Mouse (Mus musculus): ENCODE measurements around the gene Gm45717.

DNA sequence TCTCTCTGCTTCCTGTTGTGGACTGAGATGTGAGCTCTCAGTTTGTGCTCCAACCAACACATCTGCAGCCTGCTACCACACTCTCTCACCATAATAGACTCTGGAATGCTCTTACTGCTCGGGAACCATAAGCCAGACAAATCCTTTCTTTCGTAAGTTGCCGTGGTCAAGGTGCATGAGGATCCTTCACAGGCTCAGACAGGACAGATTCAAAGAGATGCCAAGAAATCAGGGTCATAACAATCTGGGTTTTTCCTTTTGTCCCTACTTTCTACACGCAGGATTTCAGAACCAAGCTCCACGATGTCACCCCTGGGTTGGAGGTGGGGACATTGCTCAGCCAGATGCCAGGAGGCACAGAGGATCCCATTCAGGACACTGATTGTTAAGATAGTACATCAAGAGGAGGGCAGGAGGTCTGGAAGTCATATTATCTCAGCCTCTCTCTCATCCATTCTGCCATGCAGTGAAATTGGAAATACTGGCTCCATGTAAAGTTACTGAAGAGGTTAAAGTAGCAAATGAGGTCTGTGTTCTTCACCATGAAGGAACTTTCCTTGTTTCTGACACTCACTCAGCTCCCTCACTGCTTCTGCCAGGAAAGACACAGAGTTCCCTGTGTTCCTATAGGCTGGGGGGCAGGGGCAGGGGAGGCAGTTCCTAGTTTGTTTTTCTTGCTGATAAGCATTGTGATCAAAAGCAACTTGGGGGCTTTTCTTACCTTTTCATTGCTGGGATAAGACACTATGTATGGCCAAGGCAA lies 47.7 kb upstream of the Gm45717 start:
- TF ChIP-seq GATA1 (IDR thresholded peaks at IDR 0.05; ENCODE audit: low read length), result no peak
- TF ChIP-seq TAL1 (IDR thresholded peaks at IDR 0.05; ENCODE audit: low read length), result no peak

All from erythroblast, embryonic 14.5 days (primary cell).